Mouse (Mus musculus) kidney, adult 8-10 months (tissue): ENCODE data around the gene Taf12.
A peak's percentile ranks its signal among the peaks of the same experiment; 100 is the strongest.

Source experiments
- DNase-seq, 2 experiments: peaks; one replicate each; pipeline ENCODE4 v3.0.0; 2022

Gene Taf12

GRCm38 (mm10) chr4:132312627-132313026 lies 38.5 kb downstream of the Taf12 start:
- DNase-seq, result no peak

GRCm38 (mm10) chr4:132315711-132316110 lies 41.5 kb downstream of the Taf12 start:
- peak; percentile 51 to 52 for DNase-seq

- no peak for DNase-seq
Observed at GRCm38 (mm10) chr4:132326481-132326880, 52.3 kb downstream of the Taf12 start.

- no peak for DNase-seq
Observed at GRCm38 (mm10) chr4:132328391-132328982, 54.3 kb downstream of the Taf12 start.

- peak; percentile 88 to 91 for DNase-seq
Observed at GRCm38 (mm10) chr4:132329115-132329834, 55.1 kb downstream of the Taf12 start, which contains the start of gene Trnau1ap. Gene Trnau1ap (minus strand): TSS chr4:132329538.

GRCm38 (mm10) chr4:132329835-132330354 lies 55.7 kb downstream of the Taf12 start:
- DNase-seq, result no peak

- no peak for DNase-seq
Observed at GRCm38 (mm10) chr4:132331960-132332359, 57.8 kb downstream of the Taf12 start.

GRCm38 (mm10) chr4:132332880-132333279 lies 58.7 kb downstream of the Taf12 start:
- peak; percentile 50 to 67 for DNase-seq

GRCm38 (mm10) chr4:132338943-132339342 lies 64.8 kb downstream of the Taf12 start:
- DNase-seq, result peak; percentile 82 to 86

GRCm38 (mm10) chr4:132341451-132341850 lies 67.3 kb downstream of the Taf12 start:
- DNase-seq, result no peak

- DNase-seq, result no peak
Observed at GRCm38 (mm10) chr4:132344403-132345134, 70.4 kb downstream of the Taf12 start.
